Mouse (Mus musculus) hindbrain, embryonic 13.5 days (tissue): ENCODE measurements around the gene Shisa6. TPM values are rescaled to one million over a fixed set of nuclear protein-coding genes. Genes with fewer than 3 reads are reported as not detected.
A peak's percentile ranks its signal among the peaks of the same experiment; 100 is the strongest.

ENCODE experiments used
- ATAC-seq: fragments of 200-750 bp; cut with Nextera tagmentation; 2 replicates; pipeline ENCODE4 v1.8.0; 2017; ENCODE audit warnings: moderate TSS enrichment; ENCODE audit not compliant: low FRiP score
- H3K27ac ChIP-seq: fragments of 300-500 bp; sonication (generic); 2 replicates; pipeline ENCODE4 v1.5.1; 2015; ENCODE audit warnings: inconsistent platforms, mild to moderate bottlenecking, moderate library complexity
- H3K27me3 ChIP-seq: fragments of 300-500 bp; sonication (generic); 2 replicates; pipeline ENCODE4 v1.6.1; 2015; ENCODE audit warnings: mild to moderate bottlenecking, inconsistent platforms
- H3K36me3 ChIP-seq: fragments of 300-500 bp; sonication (generic); 2 replicates; pipeline ENCODE4 v1.6.1; 2015; ENCODE audit warnings: mild to moderate bottlenecking, inconsistent platforms
- H3K4me1 ChIP-seq: fragments of 300-500 bp; sonication (generic); replicated peaks from 2 replicates; pipeline ENCODE4 v1.6.1; 2015; ENCODE audit warnings: inconsistent platforms
- H3K4me2 ChIP-seq: fragments of 300-500 bp; sonication (generic); 2 replicates; pipeline ENCODE4 v1.6.1; 2015; ENCODE audit warnings: inconsistent platforms, mild to moderate bottlenecking, moderate library complexity
- H3K4me3 ChIP-seq: fragments of 300-500 bp; sonication (generic); 2 replicates; pipeline ENCODE4 v1.5.1; 2015; ENCODE audit warnings: mild to moderate bottlenecking, inconsistent platforms
- H3K9ac ChIP-seq: fragments of 300-500 bp; sonication (generic); 2 replicates; pipeline ENCODE4 v1.6.1; 2015; ENCODE audit warnings: mild to moderate bottlenecking, inconsistent platforms
- H3K9me3 ChIP-seq: fragments of 300-500 bp; sonication (generic); 2 replicates; pipeline ENCODE4 v1.6.1; 2016; ENCODE audit warnings: inconsistent platforms
- WGBS: fragments of 180-500 bp; shearing (Covaris S2); methylation state at CpG from one replicate; pipeline ENCODE4 v1.1.7; 2015; 5-methylcytosine and 5-hydroxymethylcytosine counted together
- polyA plus RNA-seq: library from polyadenylated mRNA; unstranded; fragments of >200 nt; fragmentation: Nextera tagmentation; extraction: Ambion mirVana; gene quantifications from 2 replicates; pipeline ENCODE4 v1.2.1, GENCODE M21; 2015

Gene Shisa6
- polyA plus RNA-seq, result 3.1 and 4.0 TPM in 2 replicates

GRCm38 (mm10) chr11:66525371-66526045, at the start of gene Shisa6:
Shisa6 (minus strand) TSS chr11:66525964.
- H3K9me3 ChIP-seq, result no peaks in the 10 kb centered on the region
- H3K4me2 ChIP-seq, result peak within 1 kb of the TSS; percentile 90
- ATAC-seq, result peak; percentile 70
- peaks cover 44% of the 10 kb centered on the region for H3K4me1 ChIP-seq
- peak within 1 kb of the TSS; percentile 77 for H3K4me3 ChIP-seq
- under 1% methylated on average over 70 of the region's 89 CpGs for WGBS
- H3K27me3 ChIP-seq, result peaks cover 71% of the 10 kb centered on the region
- no peaks in the 10 kb centered on the region for H3K36me3 ChIP-seq
- peak within 1 kb of the TSS; percentile 76 for H3K27ac ChIP-seq
- peak within 1 kb of the TSS; percentile 80 for H3K9ac ChIP-seq

DNA sequence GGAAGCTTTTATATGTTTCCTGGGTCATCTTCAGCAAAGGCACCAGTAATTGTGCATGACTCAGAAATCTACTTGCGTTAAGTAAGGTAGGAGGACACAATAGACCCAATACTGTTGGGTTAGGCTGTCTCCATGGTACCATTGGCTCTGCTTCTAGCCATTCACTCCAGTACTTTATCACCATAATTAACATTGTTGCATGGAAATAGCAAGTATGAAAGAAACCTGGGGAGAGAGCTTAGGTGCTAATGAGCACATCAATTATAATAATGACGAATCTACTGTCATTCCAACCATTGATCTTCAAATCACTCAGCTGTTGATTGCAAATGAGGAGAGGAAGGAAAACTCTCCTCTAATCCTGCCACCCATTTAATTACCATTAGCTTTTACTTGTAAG, 48.1 kb upstream of the Shisa6 start:
- Histone ChIP-seq H3K4me1 (0 out of 2 replicates have a peak, but pooled peaks cover 3% of the 10 kb centered on the region), H3K4me2 (no peak overlapping the region), H3K9ac (no peak overlapping the region), H3K36me3 (no peaks in the 10 kb centered on the region), H3K27ac (no peak overlapping the region), H3K4me3 (no peak overlapping the region), H3K9me3 (no peaks in the 10 kb centered on the region), H3K27me3 (peaks cover 21% of the 10 kb centered on the region; the same call in 1 of the 2 replicates)
- 7% methylated on average over 2 of the region's 2 CpGs for WGBS
- ATAC-seq, result no peak

GRCm38 (mm10) chr11:66569045-66569444, 43.3 kb upstream of the Shisa6 start:
- H3K9me3 ChIP-seq, result no peaks in the 10 kb centered on the region
- no peak overlapping the region for H3K4me3 ChIP-seq
- no peak overlapping the region for H3K9ac ChIP-seq
- WGBS, result 49% methylated on average over 4 of the region's 4 CpGs
- no peak overlapping the region for H3K27ac ChIP-seq
- no peak overlapping the region for H3K4me2 ChIP-seq
- no peaks in the 10 kb centered on the region for H3K36me3 ChIP-seq
- H3K4me1 ChIP-seq, result peaks cover 21% of the 10 kb centered on the region
- peaks cover 59% of the 10 kb centered on the region for H3K27me3 ChIP-seq
- ATAC-seq, result peak; percentile 39; the same call in 1 of the 2 replicates

- ATAC-seq, result peak; percentile 75
- WGBS, result 7% methylated on average over 4 of the region's 4 CpGs
- no peak overlapping the region for H3K27ac ChIP-seq
- H3K4me3 ChIP-seq, result no peak overlapping the region
- H3K4me1 ChIP-seq, result peaks cover 18% of the 10 kb centered on the region
- no peak overlapping the region for H3K9ac ChIP-seq
- H3K9me3 ChIP-seq, result no peaks in the 10 kb centered on the region
- no peaks in the 10 kb centered on the region for H3K36me3 ChIP-seq
- peaks cover 63% of the 10 kb centered on the region for H3K27me3 ChIP-seq
- no peak overlapping the region for H3K4me2 ChIP-seq
Observed at GRCm38 (mm10) chr11:66568386-66568791, 42.6 kb upstream of the Shisa6 start.

GRCm38 (mm10) chr11:66567382-66567781, 41.6 kb upstream of the Shisa6 start:
- no peak overlapping the region for H3K27ac ChIP-seq
- H3K4me1 ChIP-seq, result peaks cover 18% of the 10 kb centered on the region
- H3K4me2 ChIP-seq, result peak overlapping the region; percentile 20; the same call in 1 of the 2 replicates
- 6% methylated on average over 10 of the region's 10 CpGs for WGBS
- no peak overlapping the region for H3K4me3 ChIP-seq
- H3K36me3 ChIP-seq, result no peaks in the 10 kb centered on the region
- no peak overlapping the region for H3K9ac ChIP-seq
- ATAC-seq, result no peak
- H3K9me3 ChIP-seq, result no peaks in the 10 kb centered on the region
- peaks cover 58% of the 10 kb centered on the region for H3K27me3 ChIP-seq

DNA sequence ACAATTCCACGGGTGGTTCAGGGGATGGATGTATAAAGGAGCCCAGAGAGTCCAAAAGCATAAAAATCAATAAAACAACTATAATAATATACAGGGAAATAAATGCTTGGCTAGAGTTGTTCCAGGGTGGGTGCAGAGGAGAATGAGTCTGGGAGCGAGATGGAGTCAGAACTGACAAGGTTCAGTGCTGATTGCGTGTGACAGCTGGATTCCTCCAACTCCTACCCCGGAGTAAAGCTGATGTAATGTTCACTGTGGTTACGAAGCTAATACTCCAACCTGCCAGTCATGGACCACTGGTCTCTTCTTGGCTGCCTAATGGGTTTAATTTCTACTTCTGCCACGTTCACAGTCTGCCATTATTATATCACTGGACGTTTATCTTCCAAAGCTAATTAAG, 36.5 kb upstream of the Shisa6 start:
- no peak overlapping the region for H3K27ac ChIP-seq
- ATAC-seq, result no peak

DNA sequence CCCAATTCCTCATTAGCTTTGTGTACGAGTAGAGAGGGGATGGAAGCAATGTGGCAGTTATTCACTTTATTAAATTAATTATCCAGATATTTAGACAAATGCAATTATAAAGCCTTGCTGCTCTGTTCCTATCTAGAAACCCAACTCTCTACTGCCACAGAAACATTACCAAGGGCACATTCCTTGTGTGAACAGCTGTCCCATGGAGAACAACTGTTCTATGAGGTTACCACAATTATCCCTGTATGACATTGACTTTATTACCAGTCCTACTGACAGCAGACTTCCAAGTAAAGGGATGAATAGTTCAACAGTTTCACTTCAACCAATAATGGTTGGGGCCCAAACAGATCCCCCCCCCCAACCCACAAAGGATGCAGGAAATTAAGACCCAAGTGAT, 12.1 kb upstream of the Shisa6 start:
- no peaks in the 10 kb centered on the region for H3K36me3 ChIP-seq
- WGBS, result 79% methylated on average over 1 of the region's 1 CpGs
- H3K9me3 ChIP-seq, result no peaks in the 10 kb centered on the region
- H3K4me2 ChIP-seq, result no peak overlapping the region
- no peaks in the 10 kb centered on the region for H3K27me3 ChIP-seq
- H3K4me3 ChIP-seq, result no peak overlapping the region
- no peak overlapping the region for H3K27ac ChIP-seq
- no peak overlapping the region for H3K9ac ChIP-seq
- no peak for ATAC-seq
- H3K4me1 ChIP-seq, result no peaks in the 10 kb centered on the region

More for the DNA sequence above, 36.5 kb upstream of the Shisa6 start:
- Histone ChIP-seq H3K4me1 (peaks cover 5% of the 10 kb centered on the region; the same call in 1 of the 2 replicates), H3K27me3 (peaks cover 26% of the 10 kb centered on the region), H3K4me2 (no peak overlapping the region), H3K9ac (no peak overlapping the region), H3K9me3 (no peaks in the 10 kb centered on the region), H3K4me3 (no peak overlapping the region), H3K36me3 (no peaks in the 10 kb centered on the region)
- WGBS, result 72% methylated on average over 7 of the region's 7 CpGs

- Histone ChIP-seq H3K27me3 (no peaks in the 10 kb centered on the region), H3K9me3 (no peaks in the 10 kb centered on the region), H3K27ac (no peak overlapping the region), H3K4me2 (no peak overlapping the region), H3K9ac (no peak overlapping the region), H3K36me3 (no peaks in the 10 kb centered on the region), H3K4me1 (no peaks in the 10 kb centered on the region), H3K4me3 (no peak overlapping the region)
- ATAC-seq, result no peak
- WGBS, result 82% methylated on average over 9 of the region's 9 CpGs
Observed at GRCm38 (mm10) chr11:66535866-66536265, 10.1 kb upstream of the Shisa6 start.

DNA sequence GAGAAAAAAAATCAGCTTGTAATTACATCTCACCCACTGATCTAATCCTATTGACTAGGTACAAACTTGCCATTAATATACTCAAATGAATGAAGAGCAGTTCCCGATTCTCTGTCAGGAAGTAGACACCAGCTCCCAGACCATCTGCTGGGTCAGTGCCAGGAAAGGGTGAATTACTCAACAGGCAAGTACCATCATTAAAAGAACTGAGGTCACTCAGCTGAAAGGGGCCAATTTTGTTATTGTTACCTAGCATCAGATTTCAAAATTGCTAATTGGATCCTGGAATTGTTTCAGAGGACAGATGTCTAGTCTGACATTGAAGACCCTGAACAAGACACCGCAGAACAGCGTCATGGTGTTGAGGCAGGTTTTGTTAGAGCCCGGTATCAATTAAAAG, 9.4 kb upstream of the Shisa6 start:
- Histone ChIP-seq H3K4me3 (no peak overlapping the region), H3K36me3 (no peaks in the 10 kb centered on the region), H3K27ac (no peak overlapping the region), H3K27me3 (no peaks in the 10 kb centered on the region), H3K9ac (no peak overlapping the region), H3K4me1 (no peaks in the 10 kb centered on the region), H3K9me3 (no peaks in the 10 kb centered on the region), H3K4me2 (no peak overlapping the region)
- ATAC-seq, result no peak
- 69% methylated on average over 4 of the region's 4 CpGs for WGBS

- Histone ChIP-seq H3K9ac (no peak overlapping the region), H3K4me3 (no peak overlapping the region), H3K4me1 (no peaks in the 10 kb centered on the region), H3K27me3 (peaks cover 6% of the 10 kb centered on the region; the same call in 1 of the 2 replicates), H3K36me3 (no peaks in the 10 kb centered on the region), H3K27ac (no peak overlapping the region), H3K9me3 (no peaks in the 10 kb centered on the region), H3K4me2 (no peak overlapping the region)
- ATAC-seq, result no peak
- WGBS, result 73% methylated on average over 4 of the region's 4 CpGs
Observed at GRCm38 (mm10) chr11:66534291-66534690, 8.5 kb upstream of the Shisa6 start.

GRCm38 (mm10) chr11:66528146-66528545, 2.4 kb upstream of the Shisa6 start:
- H3K4me3 ChIP-seq, result 0 out of 2 replicates have a peak overlapping the region, but pooled peaks have one; percentile 7
- ATAC-seq, result no peak
- H3K4me1 ChIP-seq, result peaks cover 44% of the 10 kb centered on the region
- H3K9ac ChIP-seq, result no peak overlapping the region
- no peak overlapping the region for H3K27ac ChIP-seq
- no peaks in the 10 kb centered on the region for H3K9me3 ChIP-seq
- peaks cover 58% of the 10 kb centered on the region for H3K27me3 ChIP-seq
- H3K36me3 ChIP-seq, result no peaks in the 10 kb centered on the region
- peak overlapping the region; percentile 30 for H3K4me2 ChIP-seq

DNA sequence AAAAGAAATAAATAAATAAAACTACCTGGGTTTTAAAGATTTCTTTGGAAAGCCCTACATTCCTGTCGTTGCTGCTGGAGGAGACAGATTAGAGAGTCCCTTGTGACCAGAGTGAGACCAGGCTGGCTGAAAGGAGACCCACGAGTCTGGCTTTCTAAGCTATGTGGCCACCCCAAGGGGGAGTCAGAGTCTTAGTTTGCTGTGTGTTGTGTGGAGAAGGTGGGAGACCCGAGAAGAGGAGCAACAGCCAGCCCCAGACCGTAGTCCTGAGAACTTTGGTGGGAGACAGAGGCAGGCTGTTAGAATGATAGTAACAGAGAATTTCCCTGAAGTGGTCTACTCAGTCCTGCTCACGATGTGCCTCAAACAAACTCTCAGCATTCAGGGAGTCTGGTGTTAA, 1.6 kb upstream of the Shisa6 start:
- 0 out of 2 replicates have a peak overlapping the region, but pooled peaks have one; percentile 7 for H3K4me3 ChIP-seq
- H3K9ac ChIP-seq, result no peak overlapping the region
- H3K36me3 ChIP-seq, result no peaks in the 10 kb centered on the region
- H3K4me2 ChIP-seq, result peak overlapping the region; percentile 30
- 2% methylated on average over 5 of the region's 5 CpGs for WGBS
- H3K9me3 ChIP-seq, result no peaks in the 10 kb centered on the region
- H3K27ac ChIP-seq, result no peak overlapping the region
- peaks cover 44% of the 10 kb centered on the region for H3K4me1 ChIP-seq
- no peak for ATAC-seq
- peaks cover 65% of the 10 kb centered on the region for H3K27me3 ChIP-seq

DNA sequence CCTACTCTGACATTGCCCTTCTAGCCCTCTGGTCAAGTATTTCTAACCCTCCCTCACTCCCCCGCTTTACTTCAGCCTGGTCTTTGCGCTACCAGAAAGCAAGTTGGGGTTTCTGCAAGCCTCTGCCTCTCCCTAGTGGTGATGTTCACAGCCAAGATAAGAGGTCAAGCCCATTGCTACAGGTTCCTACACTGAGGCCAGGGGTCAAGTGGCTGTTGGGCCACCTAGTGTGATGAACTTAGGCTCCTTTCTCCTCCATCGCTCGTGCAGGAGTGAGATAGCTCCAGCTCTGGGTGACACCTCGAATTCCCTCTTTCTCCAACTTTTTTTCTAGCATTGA, 1.2 kb upstream of the Shisa6 start:
- peaks cover 69% of the 10 kb centered on the region for H3K27me3 ChIP-seq

More for the DNA sequence above, 1.2 kb upstream of the Shisa6 start:
- Histone ChIP-seq H3K27ac (peak overlapping the region; percentile 76; the same call in 1 of the 2 replicates), H3K9ac (peak overlapping the region; percentile 80), H3K36me3 (no peaks in the 10 kb centered on the region), H3K4me3 (peak overlapping the region; percentile 77), H3K4me1 (peaks cover 44% of the 10 kb centered on the region), H3K4me2 (peak overlapping the region; percentile 90), H3K9me3 (no peaks in the 10 kb centered on the region)
- WGBS, result 5% methylated on average over 5 of the region's 5 CpGs
- ATAC-seq, result peak; percentile 26
